Mouse (Mus musculus) cerebellum, adult 2 months (tissue): ENCODE measurements around the gene Fam221b. TPM values are rescaled to one million over a fixed set of nuclear protein-coding genes. Genes with fewer than 3 reads are reported as not detected.

Experiments
- DNase-seq, 2 experiments: peaks; one replicate each; pipeline ENCODE4 v3.0.0; 2021
- H3K27ac ChIP-seq: fragments of 200-500 bp; 2 replicates; pipeline ENCODE4 v1.5.1; 2012; ENCODE audit warnings: low read length, control low read depth, inconsistent platforms; ENCODE audit not compliant: insufficient read depth
- H3K27me3 ChIP-seq: fragments of 200-500 bp; 2 replicates; pipeline ENCODE4 v1.6.1; 2012; ENCODE audit warnings: inconsistent platforms, mild to moderate bottlenecking, low read length, moderate library complexity; ENCODE audit not compliant: control insufficient read depth, insufficient read depth
- H3K4me1 ChIP-seq: fragments of 200-500 bp; 2 replicates; pipeline ENCODE4 v1.6.1; 2011; ENCODE audit warnings: low read length; ENCODE audit not compliant: control insufficient read depth, insufficient read depth
- H3K4me3 ChIP-seq: fragments of 200-500 bp; replicated peaks from 2 replicates; pipeline ENCODE3; 2011; ENCODE audit warnings: mild to moderate bottlenecking, low read depth, low read length, control low read depth; ENCODE audit not compliant: insufficient read depth
- CTCF ChIP-seq: fragments of 200-500 bp; IDR thresholded peaks from 2 replicates; pipeline ENCODE4 v1.5.1; 2011; ENCODE audit warnings: low read depth, mild to moderate bottlenecking, control low read depth, low read length, moderate library complexity, borderline replicate concordance; ENCODE audit not compliant: insufficient read depth
- POLR2A ChIP-seq: fragments of 200-500 bp; IDR thresholded peaks from 2 replicates; pipeline ENCODE4 v1.6.1; 2011; ENCODE audit warnings: low read length, control low read depth, borderline replicate concordance; ENCODE audit not compliant: insufficient read depth
- WGBS: fragments of 180-500 bp; shearing (Covaris S2); methylation state at CpG from one replicate; pipeline ENCODE4 v1.1.7; 2018; 5-methylcytosine and 5-hydroxymethylcytosine counted together
- polyA plus RNA-seq: library from polyadenylated mRNA; depleted of rRNA; stranded (reverse); fragments of >200 nt; gene quantifications from 2 replicates; pipeline ENCODE4 v1.2.3, GENCODE M21; 2012

Gene Fam221b
- polyA plus RNA-seq, 1 experiment: 0.77 TPM

DNA sequence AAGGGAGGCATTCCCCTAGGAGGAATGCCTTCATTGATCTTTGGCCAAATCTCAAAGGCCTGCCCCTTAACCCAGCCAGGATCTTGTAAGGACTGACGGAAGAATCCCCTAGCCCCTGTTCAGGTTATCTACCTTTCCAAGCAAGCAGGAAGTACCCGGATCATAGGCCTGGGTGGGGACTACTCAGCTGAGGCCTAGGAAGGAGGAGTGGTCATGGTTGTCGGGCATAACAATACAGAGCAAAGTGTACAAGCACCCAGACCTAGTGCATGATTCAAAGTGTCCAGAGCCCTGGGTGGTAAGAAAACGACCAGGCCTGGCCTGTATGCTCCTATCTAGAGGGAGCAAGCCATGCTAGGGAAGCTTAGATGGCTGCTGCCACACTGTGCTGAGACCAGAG lies 6.7 kb upstream of the Fam221b start:
- H3K4me3 ChIP-seq: no peak overlapping the region
- no peak for TF ChIP-seq CTCF
- no peak for TF ChIP-seq POLR2A
- no peak overlapping the region for H3K27ac ChIP-seq
- H3K27me3 ChIP-seq: no peaks in the 10 kb centered on the region
- DNase-seq: no peak
- peaks cover 31% of the 10 kb centered on the region for H3K4me1 ChIP-seq
- WGBS: 79% methylated on average over 4 of the region's 4 CpGs

DNA sequence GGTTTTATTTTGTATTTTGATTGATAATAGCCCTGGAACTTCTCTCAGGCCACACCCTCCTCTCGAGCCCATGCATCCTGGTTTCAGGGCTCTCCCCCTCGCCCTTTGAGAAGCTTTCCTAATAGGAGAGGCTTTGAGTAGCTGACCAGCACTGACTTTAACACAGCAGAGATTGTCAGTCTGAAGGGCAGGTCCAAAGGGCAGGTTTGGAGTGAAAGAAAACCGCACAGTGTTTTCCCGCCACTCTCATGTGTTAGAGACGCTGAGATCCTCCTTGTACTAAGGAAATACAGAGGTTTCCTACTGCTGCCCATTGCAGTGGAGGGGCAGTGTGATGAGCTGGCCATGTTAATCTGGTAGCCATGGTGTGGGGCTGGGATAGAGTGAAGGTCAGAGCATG lies 6.0 kb upstream of the Fam221b start:
- Histone ChIP-seq H3K4me3 (no peak overlapping the region), H3K27me3 (no peaks in the 10 kb centered on the region), H3K4me1 (peaks cover 32% of the 10 kb centered on the region), H3K27ac (no peak overlapping the region)
- 85% methylated on average over 5 of the region's 5 CpGs for WGBS
- DNase-seq: no peak
- TF ChIP-seq CTCF (no peak), POLR2A (no peak)

DNA sequence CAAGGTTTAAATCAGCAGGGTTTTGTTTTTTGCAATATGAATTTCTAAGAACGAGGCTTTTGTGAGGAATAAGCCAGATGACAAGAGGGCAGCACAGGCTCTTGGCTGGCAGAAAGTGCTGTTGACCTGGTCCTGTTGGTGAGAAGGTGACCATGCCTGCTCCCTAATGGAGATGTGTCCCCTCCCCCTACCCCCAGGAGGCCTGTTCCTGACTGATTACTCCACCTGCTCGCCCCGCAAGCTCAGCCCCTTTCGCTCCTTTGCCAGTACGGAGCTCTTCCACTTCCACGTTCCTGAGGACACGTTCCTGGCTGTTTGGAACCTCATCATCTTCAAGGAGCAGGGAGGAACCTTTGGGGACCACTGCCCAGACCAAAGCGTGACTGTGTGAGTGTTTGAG lies 4.8 kb upstream of the Fam221b start:
- no peak for DNase-seq
- WGBS: 45% methylated on average over 8 of the region's 8 CpGs
- H3K27me3 ChIP-seq: no peaks in the 10 kb centered on the region
- no peak for TF ChIP-seq CTCF
- TF ChIP-seq POLR2A: no peak
- H3K4me3 ChIP-seq: no peak overlapping the region
- no peak overlapping the region for H3K27ac ChIP-seq
- peaks cover 19% of the 10 kb centered on the region for H3K4me1 ChIP-seq

DNA sequence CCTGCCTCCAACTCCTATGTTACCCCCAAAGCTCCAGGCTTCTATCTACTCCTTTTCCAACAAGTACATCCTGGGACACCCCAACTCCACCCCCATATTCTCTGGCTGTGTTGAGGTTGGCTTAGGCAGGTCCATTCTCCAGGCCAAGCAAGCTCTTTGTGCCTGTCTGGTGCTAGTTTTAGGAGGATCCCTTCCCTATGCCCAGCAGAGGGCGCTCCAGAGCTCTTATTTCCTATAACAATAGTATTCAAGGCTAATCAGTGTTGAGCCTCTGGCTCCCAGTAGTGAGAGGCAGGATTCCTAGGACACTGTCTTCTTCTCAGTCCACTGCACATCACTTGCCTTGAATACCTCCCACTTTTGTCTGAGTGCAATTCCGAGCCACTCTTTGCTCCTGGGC lies 3.1 kb upstream of the Fam221b start:
- no peak overlapping the region for H3K4me3 ChIP-seq
- H3K27me3 ChIP-seq: no peaks in the 10 kb centered on the region
- 1% methylated on average over 2 of the region's 2 CpGs for WGBS
- H3K4me1 ChIP-seq: peaks cover 15% of the 10 kb centered on the region
- peak; percentile 85 to 91 for DNase-seq
- H3K27ac ChIP-seq: no peak overlapping the region
- peak; percentile 78 for TF ChIP-seq CTCF
- TF ChIP-seq POLR2A: no peak

DNA sequence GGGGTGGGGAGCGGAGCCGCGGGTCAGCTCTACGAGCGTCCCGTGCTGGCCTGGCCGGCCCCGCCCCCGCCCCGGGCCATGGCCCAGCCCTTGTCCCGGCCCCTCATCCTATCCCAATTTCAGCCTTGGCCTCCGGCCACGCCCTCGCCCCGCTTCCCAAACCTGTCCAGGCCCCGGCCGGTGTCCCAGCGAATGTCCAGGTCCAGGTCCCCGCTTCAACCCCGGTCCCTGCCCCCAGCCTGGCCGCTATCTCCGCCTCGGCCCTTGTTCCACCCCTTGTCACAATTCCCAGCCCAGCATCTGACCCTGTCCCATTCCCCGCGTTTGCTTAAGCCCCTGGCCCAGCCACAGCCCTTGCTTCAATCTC lies 466 bp upstream of the Fam221b start:
- TF ChIP-seq CTCF (no peak), POLR2A (no peak)
- H3K27me3 ChIP-seq: no peaks in the 10 kb centered on the region
- peaks cover 15% of the 10 kb centered on the region for H3K4me1 ChIP-seq
- H3K27ac ChIP-seq: 0 out of 2 replicates have a peak overlapping the region, but pooled peaks have one; percentile 22
- H3K4me3 ChIP-seq: peak overlapping the region; percentile 88
- peak in 1 of 2 experiments; percentile 78 for DNase-seq
- WGBS: under 1% methylated on average over 24 of the region's 25 CpGs

DNA sequence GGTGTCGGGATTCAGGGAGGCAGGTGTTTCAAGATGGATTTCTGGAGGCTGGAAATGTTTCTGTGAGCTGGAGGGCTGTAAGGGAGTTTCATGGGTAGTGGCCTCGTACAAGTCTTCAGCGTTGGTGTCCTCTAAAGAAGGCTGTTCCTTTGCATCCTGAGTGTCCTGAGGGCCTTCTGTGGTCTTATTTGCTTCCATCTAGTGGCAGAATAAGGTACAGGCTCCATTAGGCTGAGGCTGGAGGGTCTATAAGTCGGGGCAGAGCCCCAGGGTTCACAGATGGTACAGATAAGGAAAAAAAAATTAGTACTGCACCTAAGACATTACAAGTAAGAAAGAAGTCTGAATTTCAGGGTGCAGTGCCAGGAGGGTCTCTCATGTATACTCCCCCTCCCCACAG lies 2.5 kb downstream of the Fam221b start:
- Histone ChIP-seq H3K4me1 (peaks cover 8% of the 10 kb centered on the region), H3K27ac (no peak overlapping the region), H3K4me3 (no peak overlapping the region), H3K27me3 (no peaks in the 10 kb centered on the region)
- 25% methylated on average over 4 of the region's 4 CpGs for WGBS
- TF ChIP-seq CTCF (peak; percentile 32; the same call in 1 of the 2 replicates), POLR2A (no peak)
- no peak for DNase-seq

DNA sequence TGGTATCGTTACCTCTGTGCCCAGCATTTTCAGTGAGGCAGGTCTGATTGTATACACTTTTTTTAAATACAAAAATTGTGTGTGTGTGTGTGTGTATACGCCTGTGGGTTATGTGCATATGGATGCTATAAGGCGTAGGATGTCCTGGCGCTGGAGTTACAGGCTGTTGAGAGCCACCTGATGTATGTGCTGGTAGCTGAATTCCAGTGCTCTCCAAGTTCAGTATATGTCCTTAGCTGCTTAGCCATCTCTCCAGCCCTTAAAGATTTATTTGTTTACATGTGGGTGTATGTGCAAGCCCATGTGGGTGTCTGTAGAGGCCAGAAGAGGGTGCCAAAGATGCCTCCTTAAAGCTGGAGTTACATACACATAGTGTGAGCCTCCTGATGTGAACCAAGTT lies 11.8 kb downstream of the Fam221b start:
- TF ChIP-seq CTCF (no peak), POLR2A (no peak)
- Histone ChIP-seq H3K4me1 (peaks cover 3% of the 10 kb centered on the region; the same call in 1 of the 2 replicates), H3K4me3 (peak overlapping the region; percentile 43), H3K27ac (peak overlapping the region; percentile 38; the same call in 1 of the 2 replicates), H3K27me3 (no peaks in the 10 kb centered on the region)
- WGBS: 48% methylated on average over 4 of the region's 4 CpGs
- peak in 1 of 2 experiments; percentile 35 for DNase-seq

- H3K4me1 ChIP-seq: peaks cover 3% of the 10 kb centered on the region; the same call in 1 of the 2 replicates
- under 1% methylated on average over 34 of the region's 34 CpGs for WGBS
- peak; percentile 96 to 100 for DNase-seq
- H3K27me3 ChIP-seq: no peaks in the 10 kb centered on the region
- TF ChIP-seq POLR2A: peak; percentile 94
- TF ChIP-seq CTCF: no peak
- H3K4me3 ChIP-seq: peak within 1 kb of the TSS; percentile 80
- H3K27ac ChIP-seq: peak within 1 kb of the TSS; percentile 86
These were observed 12.4 kb downstream of the Fam221b start, which contains the start of gene Hint2 for GRCm38 (mm10) chr4:43656339-43657109. Gene Hint2 (minus strand): TSS chr4:43656466.
